Mouse (Mus musculus) liver, embryonic 16.5 days (tissue): Measurements from ENCODE around the gene Pphln1. TPM values are rescaled to one million over a fixed set of nuclear protein-coding genes. Genes with fewer than 3 reads are reported as not detected.
"Not testable (repeated sequence)": the region's sequence is repeated elsewhere in the genome, so short reads cannot be mapped to it uniquely, and the experiment has no call there.

ENCODE experiments used
- ATAC-seq: fragments of 200-750 bp; cut with Nextera tagmentation; 2 replicates; pipeline ENCODE4 v1.8.0; 2017; ENCODE audit warnings: low read depth, mild to moderate bottlenecking, moderate number of reproducible peaks, moderate library complexity
- H3K27ac ChIP-seq: fragments of 300-500 bp; sonication (generic); 2 replicates; pipeline ENCODE4 v1.5.1; 2014; ENCODE audit warnings: mild to moderate bottlenecking, low read length
- H3K27me3 ChIP-seq: fragments of 300-500 bp; sonication (generic); 2 replicates; pipeline ENCODE4 v1.6.1; 2014; ENCODE audit warnings: low read depth, low read length, mixed read lengths; ENCODE audit not compliant: control insufficient read depth, insufficient read depth
- H3K36me3 ChIP-seq: fragments of 300-500 bp; sonication (generic); 2 replicates; pipeline ENCODE4 v1.6.1; 2014; ENCODE audit warnings: mild to moderate bottlenecking; ENCODE audit not compliant: control insufficient read depth, insufficient read depth
- H3K4me1 ChIP-seq: fragments of 300-500 bp; sonication (generic); 2 replicates; pipeline ENCODE4 v1.6.1; 2014; ENCODE audit warnings: low read depth, low read length, mixed read lengths; ENCODE audit not compliant: control insufficient read depth
- H3K4me2 ChIP-seq: fragments of 300-500 bp; sonication (generic); 2 replicates; pipeline ENCODE4 v1.6.1; 2014; ENCODE audit warnings: low read depth, low read length, mixed read lengths
- H3K4me3 ChIP-seq: fragments of 300-500 bp; sonication (generic); 2 replicates; pipeline ENCODE4 v1.5.1; 2014; ENCODE audit warnings: low read depth, mild to moderate bottlenecking, low read length
- H3K9ac ChIP-seq: fragments of 300-500 bp; sonication (generic); 2 replicates; pipeline ENCODE4 v1.6.1; 2014; ENCODE audit warnings: low read depth, low read length
- H3K9me3 ChIP-seq: fragments of 300-500 bp; sonication (generic); replicated peaks from 2 replicates; pipeline ENCODE4 v1.6.1; 2016; ENCODE audit warnings: low read length; ENCODE audit not compliant: control insufficient read depth
- WGBS: fragments of 180-500 bp; shearing (Covaris S2); extraction: QIAGEN DNeasy Blood & Tissue Kit; methylation state at CpG from one replicate; pipeline ENCODE4 v1.1.7; 2014; ENCODE audit not compliant: insufficient replicate concordance; 5-methylcytosine and 5-hydroxymethylcytosine counted together
- polyA plus RNA-seq: library from polyadenylated mRNA; unstranded; fragments of >200 nt; fragmentation: Nextera tagmentation; extraction: Ambion mirVana; gene quantifications from 2 replicates; pipeline ENCODE4 v1.2.1, GENCODE M21; 2015

Pphln1 gene
- 14.2 and 14.5 TPM in 2 replicates for polyA plus RNA-seq

- Histone ChIP-seq H3K27me3 (no peaks in the 10 kb centered on the region), H3K27ac (peak within 1 kb of the TSS; percentile 92), H3K4me1 (peaks cover 24% of the 10 kb centered on the region), H3K9me3 (no peaks in the 10 kb centered on the region), H3K9ac (peak within 1 kb of the TSS; percentile 94), H3K4me2 (peak within 1 kb of the TSS; percentile 91), H3K4me3 (peak within 1 kb of the TSS; percentile 98), H3K36me3 (peaks cover 5% of the 10 kb centered on the region; the same call in 1 of the 2 replicates)
- peak; percentile 95 for ATAC-seq
- WGBS: under 1% methylated on average over 100 of the region's 100 CpGs
Observed at GRCm38 (mm10) chr15:93397826-93398698, at the start of gene Pphln1, which contains the start of gene Zcrb1. Gene Pphln1, plus strand, starts transcription at chr15:93398350. Gene Zcrb1, minus strand, starts transcription at chr15:93398334.

- H3K27ac ChIP-seq: no peak overlapping the region
- H3K9me3 ChIP-seq: no peaks in the 10 kb centered on the region
- no peaks in the 10 kb centered on the region for H3K27me3 ChIP-seq
- H3K4me1 ChIP-seq: no peaks in the 10 kb centered on the region
- H3K9ac ChIP-seq: no peak overlapping the region
- H3K4me3 ChIP-seq: no peak overlapping the region
- no peaks in the 10 kb centered on the region for H3K36me3 ChIP-seq
- no peak overlapping the region for H3K4me2 ChIP-seq
- WGBS: 70% methylated on average over 19 of the region's 19 CpGs
- no peak for ATAC-seq
Observed at GRCm38 (mm10) chr15:93358346-93359095, 39.6 kb upstream of the Pphln1 start.

- Histone ChIP-seq H3K36me3 (no peaks in the 10 kb centered on the region), H3K9me3 (no peaks in the 10 kb centered on the region), H3K4me3 (no peak overlapping the region), H3K27ac (no peak overlapping the region), H3K27me3 (no peaks in the 10 kb centered on the region), H3K9ac (no peak overlapping the region), H3K4me1 (no peaks in the 10 kb centered on the region), H3K4me2 (no peak overlapping the region)
- no peak for ATAC-seq
- WGBS: 69% methylated on average over 6 of the region's 6 CpGs
Observed at GRCm38 (mm10) chr15:93365561-93365960, 32.6 kb upstream of the Pphln1 start.

- no peak overlapping the region for H3K9ac ChIP-seq
- H3K27me3 ChIP-seq: no peaks in the 10 kb centered on the region
- no peak overlapping the region for H3K27ac ChIP-seq
- no peak for ATAC-seq
- peaks cover 7% of the 10 kb centered on the region for H3K4me1 ChIP-seq
- H3K4me2 ChIP-seq: no peak overlapping the region
- H3K36me3 ChIP-seq: no peaks in the 10 kb centered on the region
- no peaks in the 10 kb centered on the region for H3K9me3 ChIP-seq
- WGBS: 50% methylated on average over 9 of the region's 9 CpGs
- no peak overlapping the region for H3K4me3 ChIP-seq
Observed at GRCm38 (mm10) chr15:93368558-93368957, 29.6 kb upstream of the Pphln1 start.

GRCm38 (mm10) chr15:93371838-93372237 is 26.3 kb upstream of the Pphln1 start:
- Histone ChIP-seq H3K4me1 (peaks cover 13% of the 10 kb centered on the region), H3K27me3 (no peaks in the 10 kb centered on the region), H3K9me3 (no peaks in the 10 kb centered on the region), H3K4me3 (no peak overlapping the region), H3K4me2 (no peak overlapping the region), H3K9ac (no peak overlapping the region), H3K27ac (peak overlapping the region; percentile 47), H3K36me3 (no peaks in the 10 kb centered on the region)
- WGBS: 65% methylated on average over 2 of the region's 2 CpGs
- ATAC-seq: no peak

- not testable (repeated sequence) for H3K27me3 ChIP-seq, H3K36me3 ChIP-seq, H3K4me3 ChIP-seq, H3K9me3 ChIP-seq
- Histone ChIP-seq H3K9ac (peak overlapping the region; percentile 39; the same call in 1 of the 2 replicates), H3K27ac (peak overlapping the region; percentile 85), H3K4me2 (0 out of 2 replicates have a peak overlapping the region, but pooled peaks have one; percentile 13), H3K4me1 (peaks cover 13% of the 10 kb centered on the region)
- peak; percentile 87 for ATAC-seq
Observed at GRCm38 (mm10) chr15:93372525-93373119, 25.5 kb upstream of the Pphln1 start.

GRCm38 (mm10) chr15:93375696-93376095 is 22.5 kb upstream of the Pphln1 start:
- Histone ChIP-seq H3K36me3 (no peaks in the 10 kb centered on the region), H3K4me3 (no peak overlapping the region), H3K4me2 (no peak overlapping the region), H3K27me3 (no peaks in the 10 kb centered on the region), H3K4me1 (peaks cover 13% of the 10 kb centered on the region), H3K27ac (no peak overlapping the region), H3K9me3 (no peaks in the 10 kb centered on the region), H3K9ac (no peak overlapping the region)
- no peak for ATAC-seq
- WGBS: 60% methylated on average over 5 of the region's 5 CpGs

- ATAC-seq: 0 out of 2 replicates have a peak, but pooled peaks have one; percentile 54
- WGBS: 57% methylated on average over 3 of the region's 3 CpGs
- no peak overlapping the region for H3K4me2 ChIP-seq
Observed at GRCm38 (mm10) chr15:93379177-93379576, 19.0 kb upstream of the Pphln1 start.

More at GRCm38 (mm10) chr15:93379177-93379576, 19.0 kb upstream of the Pphln1 start:
- H3K4me1 ChIP-seq: peaks cover 1% of the 10 kb centered on the region; the same call in 1 of the 2 replicates
- no peaks in the 10 kb centered on the region for H3K36me3 ChIP-seq
- H3K27ac ChIP-seq: no peak overlapping the region
- no peak overlapping the region for H3K4me3 ChIP-seq
- H3K9me3 ChIP-seq: no peaks in the 10 kb centered on the region
- H3K9ac ChIP-seq: no peak overlapping the region
- no peaks in the 10 kb centered on the region for H3K27me3 ChIP-seq
